Mouse (Mus musculus) liver, embryonic 12.5 days (tissue): ENCODE measurements around the gene Ces4a. TPM values are rescaled to one million over a fixed set of nuclear protein-coding genes. Genes with fewer than 3 reads are reported as not detected.
"Not testable (repeated sequence)": the region's sequence is repeated elsewhere in the genome, so short reads cannot be mapped to it uniquely, and the experiment has no call there.

Experiments
- ATAC-seq: fragments of 200-750 bp; cut with Nextera tagmentation; 2 replicates; pipeline ENCODE4 v1.8.0; 2017; ENCODE audit warnings: moderate number of reproducible peaks, mild to moderate bottlenecking, moderate library complexity
- H3K27ac ChIP-seq: fragments of 300-500 bp; sonication (generic); 2 replicates; pipeline ENCODE4 v1.5.1; 2016; ENCODE audit warnings: mild to moderate bottlenecking
- H3K27me3 ChIP-seq: fragments of 300-500 bp; sonication (generic); replicated peaks from 2 replicates; pipeline ENCODE4 v1.6.1; 2016; ENCODE audit warnings: mild to moderate bottlenecking, moderate library complexity
- H3K36me3 ChIP-seq: fragments of 300-500 bp; sonication (generic); 2 replicates; pipeline ENCODE4 v1.6.1; 2016; ENCODE audit warnings: mild to moderate bottlenecking, moderate library complexity
- H3K4me1 ChIP-seq: fragments of 300-500 bp; sonication (generic); 2 replicates; pipeline ENCODE4 v1.6.1; 2016
- H3K4me2 ChIP-seq: fragments of 300-500 bp; sonication (generic); 2 replicates; pipeline ENCODE4 v1.6.1; 2016; ENCODE audit warnings: mild to moderate bottlenecking, moderate library complexity
- H3K4me3 ChIP-seq: fragments of 300-500 bp; sonication (generic); 2 replicates; pipeline ENCODE4 v1.5.1; 2016; ENCODE audit warnings: mild to moderate bottlenecking, moderate library complexity
- H3K9ac ChIP-seq: fragments of 300-500 bp; sonication (generic); 2 replicates; pipeline ENCODE4 v1.6.1; 2016; ENCODE audit warnings: mild to moderate bottlenecking, moderate library complexity
- H3K9me3 ChIP-seq: fragments of 300-500 bp; sonication (generic); replicated peaks from 2 replicates; pipeline ENCODE4 v1.6.1; 2016; ENCODE audit warnings: mild to moderate bottlenecking, moderate library complexity
- whole genome bisulfite sequencing: fragments of 180-500 bp; shearing (Covaris S2); methylation state at CpG from one replicate; pipeline ENCODE4 v1.1.7; 2016; ENCODE audit not compliant: insufficient replicate concordance; 5-methylcytosine and 5-hydroxymethylcytosine counted together
- polyA plus RNA-seq: library from polyadenylated mRNA; unstranded; fragments of >200 nt; fragmentation: Nextera tagmentation; extraction: Ambion mirVana; gene quantifications from 2 replicates; pipeline ENCODE4 v1.2.1, GENCODE M21; 2016

The Ces4a gene
- polyA plus RNA-seq, 1 experiment from 2014 or later, result not detected

DNA sequence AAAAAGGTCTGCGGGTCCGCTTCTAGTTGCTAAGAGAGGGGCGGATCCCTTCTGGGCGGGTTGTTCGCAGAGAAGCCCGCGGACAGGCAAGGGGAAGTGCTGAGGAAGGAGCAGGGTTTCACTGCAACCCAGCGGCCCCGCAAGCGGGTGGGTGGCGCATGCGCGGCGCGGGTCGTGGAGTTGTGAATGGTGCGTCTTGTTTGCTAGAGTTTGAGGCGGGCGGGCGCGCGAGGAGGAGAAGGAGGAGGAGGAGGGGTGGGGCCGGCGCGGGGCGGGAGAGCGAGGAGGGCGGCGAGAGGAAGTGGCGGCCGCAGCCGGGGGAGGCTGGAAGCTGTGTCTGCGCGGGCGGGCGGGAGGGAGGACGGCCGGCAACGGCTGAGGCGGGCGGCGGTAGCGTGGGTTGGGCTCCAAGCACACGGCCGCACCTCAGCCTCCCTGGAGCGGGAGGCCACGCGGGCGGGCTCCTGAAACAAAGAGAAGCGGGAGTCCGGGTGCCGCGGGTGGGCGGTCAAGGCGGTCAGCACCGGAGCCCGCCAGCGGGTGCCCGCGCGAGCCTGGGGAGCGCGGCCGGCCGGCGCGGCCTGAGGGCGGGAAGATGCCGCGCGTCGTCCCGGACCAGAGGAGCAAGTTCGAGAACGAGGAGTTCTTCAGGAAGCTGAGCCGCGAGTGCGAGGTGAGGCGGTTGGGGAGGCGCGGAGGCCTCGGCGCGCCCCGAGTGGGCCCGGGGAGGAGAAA is 38.9 kb downstream of the Ces4a start, which contains the start of gene Cbfb:
Gene Cbfb (plus strand): TSS at position 294 of the 735 bp plus-strand sequence.
- Histone ChIP-seq H3K9me3 (no peaks in the 10 kb centered on the region), H3K4me2 (peak within 1 kb of the TSS; percentile 94), H3K27ac (peak within 1 kb of the TSS; percentile 84), H3K4me3 (peak within 1 kb of the TSS; percentile 69), H3K4me1 (peaks cover 21% of the 10 kb centered on the region), H3K36me3 (no peaks in the 10 kb centered on the region), H3K9ac (peak within 1 kb of the TSS; percentile 70), H3K27me3 (peaks cover 47% of the 10 kb centered on the region)
- under 1% methylated on average over 77 of the region's 86 CpGs for WGBS
- ATAC-seq, result peak; percentile 80

DNA sequence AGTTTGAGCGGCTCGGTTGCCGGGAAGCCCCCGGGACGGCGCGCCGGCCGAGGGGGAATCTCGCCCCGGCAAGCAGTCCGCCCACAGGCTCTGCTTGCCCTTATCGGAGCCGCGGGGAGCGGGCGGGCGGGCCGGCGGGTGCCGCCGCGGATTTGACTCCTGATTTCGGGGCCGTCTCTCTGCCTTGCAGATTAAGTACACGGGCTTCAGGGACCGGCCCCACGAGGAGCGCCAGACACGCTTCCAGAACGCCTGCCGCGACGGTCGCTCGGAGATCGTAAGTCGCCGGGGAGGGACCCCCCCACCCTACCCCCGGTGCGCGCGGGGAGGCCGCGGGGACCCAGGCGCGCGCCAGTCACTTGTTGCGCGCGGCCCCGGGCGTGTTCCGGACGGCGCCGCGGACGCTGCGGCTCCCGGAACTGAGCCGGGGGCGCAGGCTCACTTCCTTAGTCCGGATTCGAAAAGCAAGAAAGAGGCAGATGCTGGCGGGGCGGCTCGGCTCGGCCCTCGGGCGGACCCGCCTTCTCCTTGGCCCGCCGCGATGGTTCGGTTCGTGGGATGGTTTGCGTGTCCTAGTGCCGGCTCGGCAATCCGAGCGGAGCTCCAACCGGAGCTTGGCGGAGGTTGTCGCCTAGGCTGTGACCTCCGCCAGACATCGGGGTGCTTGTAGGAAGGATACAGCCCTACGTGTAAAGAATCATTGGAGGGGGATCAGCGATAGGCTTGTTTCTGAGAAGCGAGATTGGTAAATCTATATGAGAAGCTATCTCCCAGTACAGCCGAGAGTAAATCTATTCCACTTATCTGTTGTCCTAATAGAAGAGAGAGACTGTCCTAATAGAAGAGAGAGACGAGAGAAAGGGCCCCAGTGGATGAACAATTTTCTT is 39.8 kb downstream of the Ces4a start:
- Histone ChIP-seq H3K9ac (peak overlapping the region; percentile 70), H3K36me3 (peaks cover 5% of the 10 kb centered on the region), H3K4me3 (peak overlapping the region; percentile 69), H3K27me3 (peaks cover 47% of the 10 kb centered on the region), H3K4me2 (peak overlapping the region; percentile 94), H3K27ac (peak overlapping the region; percentile 84), H3K4me1 (peaks cover 21% of the 10 kb centered on the region), H3K9me3 (no peaks in the 10 kb centered on the region)
- ATAC-seq, result peak; percentile 28
- WGBS, result 1% methylated on average over 92 of the region's 92 CpGs

DNA sequence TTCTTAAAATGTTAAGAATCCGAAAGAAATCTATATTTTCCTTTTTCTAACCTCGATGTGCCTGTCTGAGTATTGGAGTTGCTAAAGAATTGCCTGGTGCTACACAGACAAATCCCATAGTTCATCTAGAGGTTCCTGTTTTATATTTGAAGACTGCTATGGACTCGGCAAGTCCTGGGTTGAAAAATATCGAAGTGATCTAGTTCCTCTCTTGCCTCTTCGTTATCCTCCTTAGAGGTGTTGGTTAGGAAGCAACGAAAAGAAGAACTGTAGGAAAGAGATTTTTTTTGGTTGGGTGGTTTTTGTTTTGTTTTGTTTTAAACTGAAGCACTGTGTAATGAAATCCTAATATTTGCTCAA is 40.4 kb downstream of the Ces4a start:
- H3K36me3 ChIP-seq, result peaks cover 11% of the 10 kb centered on the region
- H3K9me3 ChIP-seq, result no peaks in the 10 kb centered on the region
- ATAC-seq, result no peak
- peak overlapping the region; percentile 94 for H3K4me2 ChIP-seq
- H3K4me3 ChIP-seq, result peak overlapping the region; percentile 69
- H3K4me1 ChIP-seq, result peaks cover 21% of the 10 kb centered on the region
- peaks cover 47% of the 10 kb centered on the region for H3K27me3 ChIP-seq
- no peak overlapping the region for H3K27ac ChIP-seq
- WGBS, result 14% methylated on average over 6 of the region's 6 CpGs
- H3K9ac ChIP-seq, result peak overlapping the region; percentile 70; the same call in 1 of the 2 replicates

DNA sequence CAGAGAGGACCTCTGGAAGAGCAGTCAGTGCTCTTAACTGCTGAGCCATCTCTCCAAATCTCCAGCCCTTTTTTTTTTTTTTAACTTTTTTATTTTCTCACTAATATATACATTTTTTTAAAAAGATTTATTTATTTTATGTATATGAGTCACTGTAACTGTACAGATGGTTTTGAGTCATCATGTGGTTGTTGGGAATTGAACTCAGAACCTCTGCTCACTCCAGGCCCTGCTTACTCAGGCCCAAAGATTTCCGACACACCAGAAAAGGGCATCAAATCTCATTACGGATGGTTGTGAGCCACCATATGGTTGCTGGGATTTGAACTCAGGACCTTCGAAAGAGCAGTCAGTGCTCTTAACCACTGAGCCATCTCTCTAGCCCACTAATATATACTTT is 43.7 kb downstream of the Ces4a start:
- H3K27me3 ChIP-seq, result peaks cover 26% of the 10 kb centered on the region
- not testable (repeated sequence) for H3K9ac ChIP-seq, ATAC-seq, H3K4me3 ChIP-seq, H3K27ac ChIP-seq, H3K9me3 ChIP-seq, H3K4me2 ChIP-seq
- peaks cover 20% of the 10 kb centered on the region for H3K36me3 ChIP-seq
- WGBS, result 79% methylated on average over 3 of the region's 3 CpGs
- H3K4me1 ChIP-seq, result peaks cover 18% of the 10 kb centered on the region

DNA sequence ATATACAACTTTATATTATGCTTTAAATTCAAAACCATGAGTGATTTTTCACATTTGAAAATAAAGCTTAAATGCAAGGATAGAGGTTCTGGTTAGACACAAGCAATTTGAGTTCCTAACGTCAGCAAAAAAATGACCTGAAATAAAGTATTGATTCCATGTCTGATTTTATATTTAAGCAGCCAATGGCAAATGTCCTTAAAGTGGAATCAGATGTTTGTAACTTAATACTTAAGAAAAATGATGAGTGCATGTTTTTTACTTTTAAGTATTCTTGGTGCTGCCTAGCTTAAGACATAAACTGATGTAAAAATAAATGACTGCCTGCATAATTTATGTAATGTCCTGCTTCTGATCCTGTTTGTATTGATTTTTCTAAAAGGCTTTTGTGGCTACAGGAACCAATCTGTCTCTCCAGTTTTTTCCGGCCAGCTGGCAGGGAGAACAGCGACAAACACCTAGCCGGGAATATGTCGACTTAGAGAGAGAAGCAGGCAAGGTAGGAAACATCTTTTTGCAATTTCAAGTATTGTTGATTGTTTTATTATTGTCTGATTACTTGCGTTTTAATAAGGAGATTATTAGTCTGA is 46.7 kb downstream of the Ces4a start:
- Histone ChIP-seq H3K9ac (no peak overlapping the region), H3K36me3 (peaks cover 20% of the 10 kb centered on the region), H3K4me2 (no peak overlapping the region), H3K9me3 (no peaks in the 10 kb centered on the region), H3K4me3 (no peak overlapping the region), H3K27me3 (0 out of 2 replicates have a peak, but pooled peaks cover 3% of the 10 kb centered on the region), H3K4me1 (no peaks in the 10 kb centered on the region), H3K27ac (no peak overlapping the region)
- ATAC-seq, result no peak
- WGBS, result 79% methylated on average over 6 of the region's 6 CpGs

DNA sequence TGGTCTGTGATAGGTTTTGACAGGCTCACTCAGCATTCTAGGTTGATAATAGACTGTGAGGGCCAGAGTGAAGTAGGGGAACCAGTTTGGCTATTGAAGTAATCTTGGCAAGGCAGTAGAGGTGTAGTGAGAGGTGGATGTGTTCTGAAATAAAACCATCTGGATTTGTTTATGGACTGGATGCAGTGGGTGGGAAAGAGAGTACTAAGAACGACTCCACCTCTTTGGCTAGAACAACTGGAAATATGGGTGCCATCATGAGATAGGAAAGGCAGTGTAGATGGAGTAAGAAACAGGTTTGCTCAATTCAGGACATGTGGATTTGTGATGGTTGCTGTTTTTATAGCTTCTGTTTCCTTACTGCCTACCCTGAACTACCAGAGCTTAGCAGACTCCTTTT is 50.6 kb downstream of the Ces4a start:
- ATAC-seq, result no peak
- Histone ChIP-seq H3K27ac (no peak overlapping the region), H3K4me1 (no peaks in the 10 kb centered on the region), H3K36me3 (peaks cover 11% of the 10 kb centered on the region), H3K4me2 (no peak overlapping the region), H3K9me3 (no peaks in the 10 kb centered on the region), H3K27me3 (no peaks in the 10 kb centered on the region), H3K9ac (no peak overlapping the region), H3K4me3 (no peak overlapping the region)
- WGBS, result 56% methylated on average over 1 of the region's 1 CpGs

DNA sequence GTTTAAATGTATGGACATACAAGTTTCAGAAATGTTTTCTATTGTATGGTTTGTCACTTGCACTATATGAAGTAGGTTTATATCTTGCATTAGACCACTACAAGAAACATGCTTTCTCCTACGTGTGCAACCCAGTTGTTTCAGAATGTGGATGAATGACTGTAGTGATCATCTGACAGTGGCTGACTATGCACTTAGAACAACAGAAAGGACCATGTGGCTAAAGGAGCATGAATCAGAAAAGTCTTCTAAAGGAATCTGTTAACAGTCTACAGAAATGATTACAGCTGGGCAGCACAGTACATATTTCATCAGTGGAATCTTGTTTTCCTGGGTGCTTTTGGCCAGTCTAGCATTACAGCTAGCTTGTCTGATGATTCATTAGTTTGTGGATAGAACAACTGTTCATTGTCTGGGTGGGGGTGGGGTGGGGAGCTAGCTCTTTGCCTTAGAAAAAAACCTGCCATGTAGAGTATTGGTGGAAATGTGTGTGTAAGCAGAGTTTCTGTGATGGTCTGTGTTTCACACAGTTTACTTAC is 54.9 kb downstream of the Ces4a start:
- H3K4me2 ChIP-seq, result no peak overlapping the region
- H3K4me1 ChIP-seq, result no peaks in the 10 kb centered on the region
- no peak for ATAC-seq
- no peaks in the 10 kb centered on the region for H3K9me3 ChIP-seq
- peaks cover 5% of the 10 kb centered on the region; the same call in 1 of the 2 replicates for H3K36me3 ChIP-seq
- no peaks in the 10 kb centered on the region for H3K27me3 ChIP-seq
- 52% methylated on average over 1 of the region's 1 CpGs for WGBS
- no peak overlapping the region for H3K27ac ChIP-seq
- H3K9ac ChIP-seq, result no peak overlapping the region
- H3K4me3 ChIP-seq, result no peak overlapping the region

DNA sequence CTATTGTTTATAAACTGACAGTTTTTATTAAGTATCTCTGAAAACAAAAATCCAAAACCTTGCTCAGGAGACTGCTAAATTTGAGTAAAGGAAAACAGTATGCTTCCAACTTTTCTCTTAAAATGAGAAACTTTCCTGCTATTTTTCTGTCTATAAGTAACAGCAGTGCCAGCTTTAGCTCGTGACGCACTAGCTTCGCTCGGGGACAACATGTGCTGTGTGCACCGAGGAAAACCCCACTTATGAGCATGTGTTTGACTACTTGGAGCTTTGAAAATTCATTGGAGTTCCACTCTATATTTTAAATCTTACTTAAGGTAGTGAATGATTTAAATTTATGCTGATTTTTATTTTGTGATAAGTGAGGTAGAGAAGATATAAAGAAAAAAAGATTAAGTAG is 60.6 kb downstream of the Ces4a start:
- 87% methylated on average over 5 of the region's 5 CpGs for WGBS
- no peak overlapping the region for H3K4me3 ChIP-seq
- H3K9me3 ChIP-seq, result no peaks in the 10 kb centered on the region
- no peak overlapping the region for H3K27ac ChIP-seq
- H3K4me2 ChIP-seq, result no peak overlapping the region
- H3K9ac ChIP-seq, result no peak overlapping the region
- H3K36me3 ChIP-seq, result peaks cover 33% of the 10 kb centered on the region
- H3K27me3 ChIP-seq, result no peaks in the 10 kb centered on the region
- H3K4me1 ChIP-seq, result no peaks in the 10 kb centered on the region
- ATAC-seq, result no peak

Other genes starting within 250 kb of the Ces4a start
- 0.14 and 0.19 TPM in 2 replicates for gene Ces2e, start 205.5 kb upstream of the Ces4a start, polyA plus RNA-seq
- not detected in 2 replicates for gene Ces2f, start 184.4 kb upstream of the Ces4a start, polyA plus RNA-seq
- gene Ces2g, start 170.1 kb upstream of the Ces4a start, polyA plus RNA-seq, result 7.6 and 7.8 TPM in 2 replicates
- gene Ces2h, start 130.9 kb upstream of the Ces4a start, polyA plus RNA-seq, result not detected in 2 replicates
- not detected in 2 replicates for gene Ces3a, start 83.2 kb upstream of the Ces4a start, polyA plus RNA-seq
- not detected in 2 replicates for gene Ces3b, start 48.0 kb upstream of the Ces4a start, polyA plus RNA-seq
- 19.1 and 19.6 TPM in 2 replicates for gene Cbfb, start 38.9 kb downstream of the Ces4a start, polyA plus RNA-seq
- gene D230025D16Rik, start 93.3 kb downstream of the Ces4a start, polyA plus RNA-seq, result 16.7 and 18.8 TPM in 2 replicates
- 3.5 and 3.6 TPM in 2 replicates for gene B3gnt9, start 123.4 kb downstream of the Ces4a start, polyA plus RNA-seq
- gene Tradd, start 132.8 kb downstream of the Ces4a start, polyA plus RNA-seq, result 17.7 and 18.3 TPM in 2 replicates
- 1.2 and 1.5 TPM in 2 replicates for gene Fbxl8, start 132.8 kb downstream of the Ces4a start, polyA plus RNA-seq
- not detected in 2 replicates for gene Hsf4, start 138.0 kb downstream of the Ces4a start, polyA plus RNA-seq
- 0.12 and 0.18 TPM in 2 replicates for gene Nol3, start 144.3 kb downstream of the Ces4a start, polyA plus RNA-seq
- 1.6 TPM in 2 replicates for gene 4931428F04Rik, start 158.1 kb downstream of the Ces4a start, polyA plus RNA-seq
- 11.9 and 13.8 TPM in 2 replicates for gene Exoc3l, start 164.3 kb downstream of the Ces4a start, polyA plus RNA-seq
- gene E2f4, start 165.9 kb downstream of the Ces4a start, polyA plus RNA-seq, result 239 TPM in 2 replicates
- gene Elmo3, start 173.8 kb downstream of the Ces4a start, polyA plus RNA-seq, result 2.7 and 3.0 TPM in 2 replicates
- 9.9 and 10.0 TPM in 2 replicates for gene Lrrc29, start 194.5 kb downstream of the Ces4a start, polyA plus RNA-seq
- gene Tmem208, start 194.6 kb downstream of the Ces4a start, polyA plus RNA-seq, result 106 and 109 TPM in 2 replicates
- gene Fhod1, start 216.2 kb downstream of the Ces4a start, polyA plus RNA-seq, result 1.2 and 1.4 TPM in 2 replicates
- gene Slc9a5, start 217.0 kb downstream of the Ces4a start, polyA plus RNA-seq, result 0.42 and 0.48 TPM in 2 replicates
- not detected in 2 replicates for gene Plekhg4, start 241.5 kb downstream of the Ces4a start, polyA plus RNA-seq